Mouse (Mus musculus) bone marrow, adult 2 months (tissue): ENCODE measurements around the gene Dapk2.

Experiments
- CTCF ChIP-seq: fragments of 200-500 bp; IDR thresholded peaks from 2 replicates; pipeline ENCODE4 v1.5.1; 2011; ENCODE audit warnings: low read length, control low read depth; ENCODE audit not compliant: control insufficient read depth, insufficient read depth
- POLR2A ChIP-seq: fragments of 200-500 bp; IDR thresholded peaks from 2 replicates; pipeline ENCODE4 v1.6.1; 2011; ENCODE audit warnings: low read depth, mild to moderate bottlenecking, control low read depth, low read length, borderline replicate concordance; ENCODE audit not compliant: control insufficient read depth

DNA sequence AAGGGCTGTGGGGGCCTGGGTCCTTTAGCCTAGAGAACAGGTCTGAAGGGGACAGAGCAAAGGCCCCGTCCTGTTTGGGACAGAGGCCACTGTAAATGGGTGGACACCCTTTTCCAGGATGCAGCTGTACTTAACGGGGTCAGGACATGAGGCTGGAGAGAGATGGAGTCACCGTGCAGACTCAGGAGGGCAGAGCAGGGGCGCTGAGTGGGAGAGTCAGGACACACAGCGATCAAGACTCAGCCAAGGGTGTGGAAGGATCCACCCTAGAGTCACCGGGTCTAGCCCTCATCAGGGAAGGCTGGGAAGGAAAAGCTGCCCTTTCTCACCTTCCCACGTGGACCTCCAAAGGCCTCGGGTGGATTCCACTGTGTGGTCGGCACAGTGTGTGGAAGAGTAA, 6.0 kb upstream of the Dapk2 start:
- TF ChIP-seq POLR2A (no peak), CTCF (no peak)
